Mouse (Mus musculus) heart, adult 8-10 months (tissue): Measurements from ENCODE around the gene Tex10. TPM values are rescaled to one million over a fixed set of nuclear protein-coding genes. Genes with fewer than 3 reads are reported as not detected.
"Not testable (repeated sequence)": the region's sequence is repeated elsewhere in the genome, so short reads cannot be mapped to it uniquely, and the experiment has no call there.

Experiments used
- DNase-seq: peaks from one replicate; pipeline ENCODE4 v3.0.0; 2022; ENCODE audit warnings: low spot score
- total RNA-seq, 4 experiments: library from RNA; stranded (reverse); gene quantifications; 2 replicates each; pipeline ENCODE4 v1.2.4; 2022

Gene Tex10
- total RNA-seq, 4 experiments from 2014 or later = 7.6 to 10.3 (median 8.3) TPM

DNA sequence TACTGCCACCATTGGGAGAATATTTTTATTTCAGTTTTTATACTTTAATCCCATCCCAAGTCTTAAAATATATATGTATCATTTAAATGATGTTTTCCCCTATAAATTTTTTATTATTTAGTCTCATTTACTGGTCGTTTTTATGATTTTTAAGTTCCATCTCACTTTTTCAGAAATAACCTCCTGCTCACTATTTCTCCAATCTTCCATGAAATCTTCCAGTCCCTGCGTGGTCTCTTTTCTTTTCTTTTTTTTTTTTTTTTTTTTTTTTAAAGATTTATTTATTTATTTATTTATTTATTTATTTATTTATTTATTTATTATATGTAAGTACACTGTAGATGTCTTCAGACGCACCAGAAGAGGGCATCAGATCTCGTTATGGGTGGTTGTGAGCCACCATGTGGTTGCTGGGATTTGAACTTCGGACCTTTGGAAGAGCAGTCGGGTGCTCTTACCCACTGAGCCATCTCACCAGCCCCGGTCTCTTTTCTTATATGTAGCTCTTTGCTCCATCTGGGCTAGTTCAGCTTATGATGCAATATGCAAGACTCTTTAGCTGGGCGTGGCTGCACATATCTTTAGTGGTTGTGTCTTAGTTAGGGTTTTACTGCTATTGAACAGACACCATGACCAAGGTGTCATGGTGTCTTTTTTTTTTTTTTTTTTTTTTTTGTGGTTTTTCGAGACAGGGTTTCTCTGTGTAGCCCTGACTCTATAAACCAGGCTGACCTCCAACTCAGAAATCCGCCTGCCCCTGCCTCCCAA, 67.4 kb downstream of the Tex10 start:
- DNase-seq = not testable (repeated sequence)

GRCm38 (mm10) chr4:48403066-48403640, 70.1 kb downstream of the Tex10 start:
- DNase-seq = peak; percentile 20

- no peak for DNase-seq
Observed at GRCm38 (mm10) chr4:48396949-48397348, 76.3 kb downstream of the Tex10 start.

DNA sequence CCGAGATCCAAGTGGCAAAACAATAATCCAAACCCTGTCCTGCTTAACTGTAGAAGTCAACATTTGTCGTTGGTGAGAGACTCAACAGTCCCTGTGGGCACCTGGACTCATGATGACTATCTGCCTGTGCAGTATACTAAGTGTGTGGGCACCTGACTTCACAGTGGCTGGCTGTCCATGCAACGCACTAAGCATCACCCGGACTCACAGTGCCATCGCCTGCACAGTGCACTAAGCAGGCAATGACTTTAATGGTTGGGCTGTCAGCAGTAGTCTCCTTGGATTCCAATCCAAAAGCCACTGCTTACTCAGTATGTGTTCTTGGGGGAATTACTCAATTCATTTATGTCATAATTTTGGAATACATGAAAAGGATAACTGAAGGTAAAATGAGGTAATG, 90.8 kb downstream of the Tex10 start:
- no peak for DNase-seq

DNA sequence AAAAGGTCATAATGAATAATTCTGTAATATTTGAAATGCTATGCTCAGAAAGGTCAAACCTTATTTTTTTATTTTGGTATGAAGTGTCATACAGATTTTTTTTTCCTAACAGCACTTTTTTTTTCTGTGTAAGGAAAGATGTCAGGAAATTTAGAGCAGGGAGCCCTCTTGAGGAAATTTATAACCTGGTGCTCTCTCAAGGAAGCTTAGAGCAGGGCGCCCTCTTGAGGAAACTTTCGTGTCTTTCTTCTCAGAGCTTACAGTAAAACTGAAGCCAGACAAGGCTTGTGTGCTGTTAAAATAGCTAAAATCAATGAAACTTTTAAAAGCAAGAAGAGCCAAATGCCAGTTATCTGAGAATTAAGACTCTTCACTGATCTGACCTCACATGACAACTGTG, 92.3 kb downstream of the Tex10 start:
- peak; percentile 69 for DNase-seq

Other genes starting within 250 kb of the Tex10 start
- gene Erp44, start 193.9 kb downstream of the Tex10 start, total RNA-seq = 10 to 100 TPM; 23.4 to 27.4 (median 25.4) TPM
- gene Invs, start 193.7 kb downstream of the Tex10 start, total RNA-seq = 1 to 10 TPM; 2.0 to 2.6 (median 2.4) TPM
- 10 to 100 TPM; 15.8 to 22.8 (median 19.3) TPM for gene Msantd3, start 66.5 kb upstream of the Tex10 start, total RNA-seq
- 10 to 100 TPM in 2 of 4 experiments, 1 to 10 TPM in 2; 7.1 to 12.0 (median 9.5) TPM for gene Tmeff1, start 111.7 kb upstream of the Tex10 start, total RNA-seq
- 100 to 1,000 TPM; 111 to 133 (median 117) TPM for gene Cavin4, start 190.1 kb upstream of the Tex10 start, total RNA-seq